Mouse (Mus musculus) G1E (cell line): ENCODE data around the gene Irf2. TPM values are rescaled to one million over a fixed set of nuclear protein-coding genes. Genes with fewer than 3 reads are reported as not detected.

Experiments used
- ATAC-seq: 2 replicates; pipeline ENCODE4 v1.8.0; 2016; ENCODE audit warnings: mild to moderate bottlenecking; ENCODE audit not compliant: insufficient number of reproducible peaks, poor library complexity, low FRiP score, severe bottlenecking; ENCODE audit errors: extremely low read depth
- DNase-seq: peaks from one replicate; pipeline ENCODE4 v3.0.0; 2012; ENCODE audit warnings: low spot score
- H3K27me3 ChIP-seq: 2 replicates; pipeline ENCODE4 v1.6.1; 2012; ENCODE audit warnings: mild to moderate bottlenecking, low read length, inconsistent platforms; ENCODE audit not compliant: insufficient read depth
- H3K36me3 ChIP-seq: replicated peaks from 2 replicates; pipeline ENCODE3; 2012; ENCODE audit warnings: mild to moderate bottlenecking, inconsistent platforms
- H3K4me1 ChIP-seq: 2 replicates; pipeline ENCODE4 v1.6.1; 2012; ENCODE audit warnings: low read depth, low read length, inconsistent platforms, mixed read lengths; ENCODE audit not compliant: insufficient read depth
- H3K4me3 ChIP-seq: 2 replicates; pipeline ENCODE4 v1.5.1; 2012; ENCODE audit warnings: low read depth, mild to moderate bottlenecking, inconsistent platforms, low read length, moderate library complexity, mixed read lengths
- H3K9me3 ChIP-seq: replicated peaks from 2 replicates; pipeline ENCODE4 v1.6.1; 2012; ENCODE audit warnings: inconsistent platforms
- CTCF ChIP-seq: IDR thresholded peaks from 2 replicates; pipeline ENCODE4 v1.5.1; 2012; ENCODE audit warnings: low read depth, low read length, inconsistent platforms, mixed read lengths
- GATA1 ChIP-seq: IDR thresholded peaks from 2 replicates; pipeline ENCODE4 v1.6.1; 2012; ENCODE audit warnings: borderline replicate concordance, low read length, inconsistent platforms, mixed read lengths
- GATA2 ChIP-seq: IDR thresholded peaks from 2 replicates; pipeline ENCODE4 v1.6.1; 2012; ENCODE audit warnings: low read depth, low read length, inconsistent platforms, borderline replicate concordance
- POLR2AphosphoS5 ChIP-seq: IDR thresholded peaks from 2 replicates; pipeline ENCODE4 v1.6.1; 2012; ENCODE audit warnings: low read depth, low read length, inconsistent platforms; ENCODE audit not compliant: insufficient replicate concordance
- TAL1 ChIP-seq: conservative IDR thresholded peaks from 2 replicates; pipeline ENCODE4 v1.6.1; 2012; ENCODE audit warnings: low read depth, low read length, inconsistent platforms, mixed read lengths
- polyA plus RNA-seq: library from polyadenylated mRNA; stranded (reverse); fragments of >175 nt; gene quantifications from 2 replicates; pipeline ENCODE4 v1.2.3, GENCODE M21; 2012
- total RNA-seq, 2 experiments: library from RNA; stranded (forward) in 1 of 2; stranded (reverse) in 1 of 2; fragments of 200-1000 nt in 1 of 2; fragments of >200 nt in 1 of 2; fragmentation: Nextera tagmentation in 1 of 2; gene quantifications; 2 replicates each; pipeline ENCODE4 v1.2.3; 2014 to 2017

The Irf2 gene
- total and polyA plus RNA-seq, 3 experiments: 13.4 to 111 (median 16.3) TPM

GRCm38 (mm10) chr8:46836949-46837348 lies 97.4 kb downstream of the Irf2 start:
- DNase-seq (no peak), ATAC-seq (no peak)
- Histone ChIP-seq H3K4me3 (no peak overlapping the region), H3K27me3 (no peaks in the 10 kb centered on the region), H3K4me1 (peaks cover 1% of the 10 kb centered on the region; the same call in 1 of the 2 replicates), H3K9me3 (no peaks in the 10 kb centered on the region), H3K36me3 (peaks cover 92% of the 10 kb centered on the region)
- TF ChIP-seq CTCF (no peak), TAL1 (no peak), GATA1 (no peak), GATA2 (no peak)

DNA sequence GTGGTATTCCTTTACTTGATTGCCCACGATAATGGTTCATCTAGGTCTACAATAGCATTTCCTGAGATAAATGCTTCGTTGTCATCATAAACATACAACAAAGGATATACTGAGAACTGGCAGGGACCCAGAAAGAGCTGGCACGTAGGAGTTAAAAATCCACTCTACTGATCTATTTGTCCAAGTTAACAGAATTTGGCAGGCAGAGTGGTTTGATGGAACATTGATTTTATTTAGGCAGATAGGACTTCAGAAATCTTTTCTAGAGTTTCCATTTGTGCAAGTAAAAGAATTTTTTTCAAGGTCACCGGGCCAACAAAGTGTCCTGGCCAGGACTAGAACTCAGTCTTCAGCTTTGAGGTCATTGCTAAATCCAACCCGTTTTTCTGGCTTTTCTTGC lies 98.5 kb downstream of the Irf2 start:
- Histone ChIP-seq H3K4me1 (no peaks in the 10 kb centered on the region; the same call in 1 of the 2 replicates), H3K4me3 (no peak overlapping the region), H3K36me3 (peaks cover 95% of the 10 kb centered on the region), H3K27me3 (no peaks in the 10 kb centered on the region), H3K9me3 (no peaks in the 10 kb centered on the region)
- ATAC-seq (no peak), DNase-seq (no peak)
- no peak for TF ChIP-seq POLR2AphosphoS5
- no peak for TF ChIP-seq GATA1
- no peak for TF ChIP-seq CTCF
- TF ChIP-seq TAL1: no peak
- TF ChIP-seq GATA2: no peak

DNA sequence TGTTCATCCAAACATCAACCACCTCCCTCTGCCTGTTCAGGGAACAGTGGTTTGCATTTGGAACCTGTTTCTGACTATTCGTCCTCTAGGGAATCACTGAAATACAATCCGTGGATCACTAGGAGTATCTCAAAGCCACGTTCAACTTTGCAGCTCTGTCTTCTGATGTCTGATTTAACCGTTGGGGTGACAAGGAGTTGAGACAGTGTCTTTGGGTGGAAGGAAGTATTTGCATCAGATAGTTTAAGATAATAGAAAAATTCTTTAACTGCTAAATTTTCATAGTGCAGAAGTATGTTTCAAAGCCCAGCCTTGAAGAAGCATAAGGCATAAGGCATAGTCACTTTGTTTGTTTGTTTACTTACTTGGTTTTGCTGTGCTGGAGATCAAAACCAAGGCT lies 100.9 kb downstream of the Irf2 start:
- ATAC-seq: no peak
- no peaks in the 10 kb centered on the region for H3K9me3 ChIP-seq
- TF ChIP-seq GATA2 (no peak), TAL1 (no peak), GATA1 (no peak), POLR2AphosphoS5 (no peak), CTCF (no peak)
- no peaks in the 10 kb centered on the region for H3K27me3 ChIP-seq
- no peak overlapping the region for H3K4me3 ChIP-seq
- peaks cover 93% of the 10 kb centered on the region for H3K36me3 ChIP-seq
- peaks cover 4% of the 10 kb centered on the region for H3K4me1 ChIP-seq
- no peak for DNase-seq

DNA sequence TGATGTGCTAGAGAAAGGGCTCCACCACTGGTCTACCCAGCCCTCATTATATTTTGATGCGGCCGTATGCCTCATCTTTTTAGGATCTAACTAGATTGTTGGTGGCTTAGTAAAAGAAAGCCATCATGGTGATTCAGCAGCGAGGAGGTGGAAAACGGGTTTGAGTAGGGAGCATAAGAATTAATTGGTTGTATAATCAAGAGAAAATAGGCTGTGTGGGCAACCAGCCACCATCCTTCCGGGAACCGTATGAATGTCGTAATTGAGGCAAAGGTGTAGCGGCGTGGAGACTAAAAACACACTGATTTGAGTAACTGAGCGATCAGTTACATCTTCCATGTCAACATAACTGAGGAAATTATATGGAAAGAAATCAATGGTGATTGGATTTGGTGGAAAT lies 101.3 kb downstream of the Irf2 start:
- no peak for TF ChIP-seq GATA2
- TF ChIP-seq TAL1: no peak
- TF ChIP-seq CTCF: no peak
- TF ChIP-seq GATA1: no peak
- TF ChIP-seq POLR2AphosphoS5: no peak
- Histone ChIP-seq H3K4me1 (peaks cover 5% of the 10 kb centered on the region), H3K9me3 (no peaks in the 10 kb centered on the region), H3K27me3 (no peaks in the 10 kb centered on the region), H3K36me3 (peaks cover 93% of the 10 kb centered on the region), H3K4me3 (no peak overlapping the region)
- ATAC-seq: no peak
- no peak for DNase-seq

DNA sequence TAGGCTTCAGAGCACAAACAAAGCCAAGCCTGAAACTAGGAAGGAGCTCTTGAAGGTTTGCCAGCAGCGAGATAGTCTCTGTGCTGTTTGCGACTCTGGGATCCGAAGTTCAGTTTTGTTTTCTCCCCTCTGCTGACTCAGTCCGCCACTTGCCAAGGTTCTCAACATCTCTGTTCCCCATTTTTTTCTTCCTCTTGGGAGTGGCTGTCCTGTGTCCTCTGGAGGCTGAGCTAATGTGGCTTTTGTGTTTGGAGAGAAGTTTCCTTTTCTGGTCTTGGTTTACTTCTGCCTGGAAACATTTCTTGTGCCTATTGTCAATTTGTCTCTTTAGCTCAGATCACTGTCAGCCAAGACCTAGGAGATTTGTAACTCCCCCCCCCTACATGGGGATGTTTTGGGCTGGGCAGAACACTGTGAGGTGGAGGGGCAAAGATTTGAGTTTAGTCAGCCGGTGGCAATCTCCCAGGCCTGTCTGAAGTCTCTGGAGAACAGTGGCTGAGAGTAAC lies 103.2 kb downstream of the Irf2 start:
- ATAC-seq: no peak
- TF ChIP-seq GATA1 (no peak), CTCF (no peak), GATA2 (no peak), POLR2AphosphoS5 (no peak), TAL1 (no peak)
- peaks cover 91% of the 10 kb centered on the region for H3K36me3 ChIP-seq
- no peaks in the 10 kb centered on the region for H3K9me3 ChIP-seq
- H3K4me1 ChIP-seq: peaks cover 6% of the 10 kb centered on the region
- H3K27me3 ChIP-seq: no peaks in the 10 kb centered on the region
- DNase-seq: no peak
- no peak overlapping the region for H3K4me3 ChIP-seq

DNA sequence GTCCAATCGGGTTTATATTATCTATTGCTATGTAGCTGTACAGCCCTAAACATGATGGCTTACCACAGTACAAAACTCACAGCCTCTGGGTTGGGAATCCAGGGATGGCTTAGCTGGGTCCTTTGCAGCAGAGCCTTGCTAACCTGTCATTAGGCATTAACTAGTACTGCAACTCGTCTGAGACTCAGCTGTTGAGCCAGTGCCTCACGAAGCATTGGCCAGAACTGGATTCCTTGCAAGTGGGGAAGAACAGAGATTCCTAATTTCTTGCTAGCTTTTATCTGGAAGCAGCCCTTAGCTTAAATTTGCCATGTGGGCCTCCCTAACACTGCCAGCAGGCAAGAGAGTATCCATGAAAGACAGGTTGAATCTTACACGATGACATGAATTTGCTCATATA lies 104.3 kb downstream of the Irf2 start:
- Histone ChIP-seq H3K36me3 (peaks cover 87% of the 10 kb centered on the region), H3K27me3 (no peaks in the 10 kb centered on the region), H3K9me3 (no peaks in the 10 kb centered on the region), H3K4me1 (peaks cover 7% of the 10 kb centered on the region), H3K4me3 (no peak overlapping the region)
- ATAC-seq (no peak), DNase-seq (no peak)
- TF ChIP-seq CTCF (no peak), GATA2 (no peak), TAL1 (no peak), GATA1 (no peak), POLR2AphosphoS5 (no peak)

GRCm38 (mm10) chr8:46844371-46844973 lies 104.9 kb downstream of the Irf2 start:
- ATAC-seq (no peak), DNase-seq (no peak)
- Histone ChIP-seq H3K9me3 (no peaks in the 10 kb centered on the region), H3K4me3 (no peak overlapping the region), H3K27me3 (no peaks in the 10 kb centered on the region), H3K36me3 (peaks cover 84% of the 10 kb centered on the region), H3K4me1 (peaks cover 10% of the 10 kb centered on the region)
- TF ChIP-seq GATA2 (no peak), GATA1 (no peak), CTCF (no peak), TAL1 (no peak), POLR2AphosphoS5 (no peak)
